Mouse (Mus musculus) embryonic facial prominence, embryonic 10.5 days (tissue): ENCODE measurements around the gene Dkk3. TPM values are rescaled to one million over a fixed set of nuclear protein-coding genes. Genes with fewer than 3 reads are reported as not detected.
"Not testable (repeated sequence)": the region's sequence is repeated elsewhere in the genome, so short reads cannot be mapped to it uniquely, and the experiment has no call there.

Experiments
- DNase-seq: peaks from one replicate; pipeline ENCODE4 v3.0.0-alpha.2; 2017; ENCODE audit warnings: low spot score
- H3K27ac ChIP-seq: fragments of 300-500 bp; sonication (generic); replicated peaks from 2 replicates; pipeline ENCODE4 v1.5.1; 2016; ENCODE audit warnings: mild to moderate bottlenecking
- H3K27me3 ChIP-seq: fragments of 300-500 bp; sonication (generic); replicated peaks from 2 replicates; pipeline ENCODE4 v1.6.1; 2016; ENCODE audit warnings: low read depth, mild to moderate bottlenecking; ENCODE audit not compliant: poor library complexity, severe bottlenecking
- H3K36me3 ChIP-seq: fragments of 300-500 bp; sonication (generic); replicated peaks from 2 replicates; pipeline ENCODE4 v1.6.1; 2016; ENCODE audit warnings: mild to moderate bottlenecking, moderate library complexity
- H3K4me1 ChIP-seq: fragments of 300-500 bp; sonication (generic); 2 replicates; pipeline ENCODE4 v1.6.1; 2016
- H3K4me3 ChIP-seq: fragments of 300-500 bp; sonication (generic); 2 replicates; pipeline ENCODE4 v1.5.1; 2016; ENCODE audit warnings: mild to moderate bottlenecking, moderate library complexity
- H3K9me3 ChIP-seq: fragments of 300-500 bp; sonication (generic); 2 replicates; pipeline ENCODE4 v1.6.1; 2016; ENCODE audit warnings: mild to moderate bottlenecking
- WGBS: fragments of 180-500 bp; shearing (Covaris S2); methylation state at CpG from one replicate; pipeline ENCODE4 v1.1.7; 2016; 5-methylcytosine and 5-hydroxymethylcytosine counted together
- polyA plus RNA-seq: library from polyadenylated mRNA; unstranded; fragments of >200 nt; fragmentation: Nextera tagmentation; extraction: Ambion mirVana; gene quantifications from 2 replicates; pipeline ENCODE4 v1.2.1, GENCODE M21; 2016

Gene Dkk3
- polyA plus RNA-seq, 1 experiment from 2014 or later, result 15.2 TPM

GRCm38 (mm10) chr7:112187536-112188459, 28.9 kb upstream of the Dkk3 start:
- Histone ChIP-seq H3K27me3 (no peaks in the 10 kb centered on the region), H3K27ac (peak overlapping the region; percentile 40; the same call in 1 of the 2 replicates), H3K4me1 (peaks cover 15% of the 10 kb centered on the region), H3K36me3 (no peaks in the 10 kb centered on the region), H3K4me3 (no peak overlapping the region), H3K9me3 (no peaks in the 10 kb centered on the region)
- 65% methylated on average over 13 of the region's 13 CpGs for WGBS
- DNase-seq, result no peak

- H3K4me1 ChIP-seq, result peaks cover 15% of the 10 kb centered on the region
- no peaks in the 10 kb centered on the region for H3K36me3 ChIP-seq
- DNase-seq, result no peak
- H3K9me3 ChIP-seq, result no peaks in the 10 kb centered on the region
- H3K4me3 ChIP-seq, result no peak overlapping the region
- WGBS, result 87% methylated on average over 7 of the region's 7 CpGs
- no peak overlapping the region for H3K27ac ChIP-seq
- no peaks in the 10 kb centered on the region for H3K27me3 ChIP-seq
These were observed 28.0 kb upstream of the Dkk3 start for GRCm38 (mm10) chr7:112186871-112187270.

- WGBS, result 73% methylated on average over 9 of the region's 9 CpGs
- no peaks in the 10 kb centered on the region for H3K27me3 ChIP-seq
- no peak for DNase-seq
- no peak overlapping the region for H3K27ac ChIP-seq
- H3K9me3 ChIP-seq, result no peaks in the 10 kb centered on the region
- no peak overlapping the region for H3K4me3 ChIP-seq
- no peaks in the 10 kb centered on the region for H3K36me3 ChIP-seq
- H3K4me1 ChIP-seq, result peaks cover 19% of the 10 kb centered on the region
These were observed 26.4 kb upstream of the Dkk3 start for GRCm38 (mm10) chr7:112185226-112185745.

- no peaks in the 10 kb centered on the region for H3K9me3 ChIP-seq
- WGBS, result 84% methylated on average over 6 of the region's 6 CpGs
- no peak overlapping the region for H3K27ac ChIP-seq
- peaks cover 20% of the 10 kb centered on the region for H3K4me1 ChIP-seq
- H3K27me3 ChIP-seq, result no peaks in the 10 kb centered on the region
- H3K36me3 ChIP-seq, result no peaks in the 10 kb centered on the region
- DNase-seq, result no peak
- H3K4me3 ChIP-seq, result no peak overlapping the region
These were observed 25.8 kb upstream of the Dkk3 start for GRCm38 (mm10) chr7:112184519-112185225.

- H3K36me3 ChIP-seq, result no peaks in the 10 kb centered on the region
- 36% methylated on average over 5 of the region's 5 CpGs for WGBS
- DNase-seq, result peak; percentile 87
- H3K27ac ChIP-seq, result no peak overlapping the region
- H3K4me3 ChIP-seq, result no peak overlapping the region
- H3K9me3 ChIP-seq, result no peaks in the 10 kb centered on the region
- H3K4me1 ChIP-seq, result peaks cover 17% of the 10 kb centered on the region
- H3K27me3 ChIP-seq, result no peaks in the 10 kb centered on the region
These were observed 24.5 kb upstream of the Dkk3 start for GRCm38 (mm10) chr7:112183258-112183841.

GRCm38 (mm10) chr7:112180235-112180705, 21.4 kb upstream of the Dkk3 start:
- Histone ChIP-seq H3K9me3 (no peaks in the 10 kb centered on the region), H3K27ac (peak overlapping the region; percentile 51), H3K27me3 (no peaks in the 10 kb centered on the region), H3K4me3 (peak overlapping the region; percentile 36), H3K36me3 (no peaks in the 10 kb centered on the region), H3K4me1 (peaks cover 4% of the 10 kb centered on the region)
- peak; percentile 88 for DNase-seq
- 16% methylated on average over 10 of the region's 10 CpGs for WGBS

GRCm38 (mm10) chr7:112176627-112177026, 17.8 kb upstream of the Dkk3 start:
- Histone ChIP-seq H3K36me3 (no peaks in the 10 kb centered on the region), H3K9me3 (no peaks in the 10 kb centered on the region), H3K4me1 (peaks cover 10% of the 10 kb centered on the region), H3K27ac (no peak overlapping the region), H3K4me3 (no peak overlapping the region), H3K27me3 (no peaks in the 10 kb centered on the region)
- DNase-seq, result no peak
- WGBS, result 88% methylated on average over 2 of the region's 2 CpGs

- no peak for DNase-seq
- H3K4me1 ChIP-seq, result peaks cover 18% of the 10 kb centered on the region
- no peak overlapping the region for H3K27ac ChIP-seq
- no peaks in the 10 kb centered on the region for H3K36me3 ChIP-seq
- 75% methylated on average over 4 of the region's 4 CpGs for WGBS
- H3K4me3 ChIP-seq, result no peak overlapping the region
- H3K9me3 ChIP-seq, result no peaks in the 10 kb centered on the region
- no peaks in the 10 kb centered on the region for H3K27me3 ChIP-seq
These were observed 13.8 kb upstream of the Dkk3 start for GRCm38 (mm10) chr7:112172669-112173068.

GRCm38 (mm10) chr7:112169955-112170692, 11.3 kb upstream of the Dkk3 start:
- no peaks in the 10 kb centered on the region for H3K27me3 ChIP-seq
- H3K9me3 ChIP-seq, result no peaks in the 10 kb centered on the region
- peak; percentile 39 for DNase-seq
- H3K4me3 ChIP-seq, result no peak overlapping the region
- no peaks in the 10 kb centered on the region for H3K36me3 ChIP-seq
- WGBS, result 21% methylated on average over 10 of the region's 10 CpGs
- H3K27ac ChIP-seq, result peak overlapping the region; percentile 74
- peaks cover 18% of the 10 kb centered on the region for H3K4me1 ChIP-seq

GRCm38 (mm10) chr7:112165593-112165992, 6.7 kb upstream of the Dkk3 start:
- peaks cover 8% of the 10 kb centered on the region for H3K4me1 ChIP-seq

GRCm38 (mm10) chr7:112165032-112165431, 6.2 kb upstream of the Dkk3 start:
- not testable (repeated sequence) for H3K27me3 ChIP-seq, DNase-seq, H3K9me3 ChIP-seq, H3K36me3 ChIP-seq, H3K4me1 ChIP-seq, H3K27ac ChIP-seq, H3K4me3 ChIP-seq
- WGBS, result 91% methylated on average over 4 of the region's 4 CpGs

More at GRCm38 (mm10) chr7:112165593-112165992, 6.7 kb upstream of the Dkk3 start:
- Histone ChIP-seq H3K9me3 (no peaks in the 10 kb centered on the region), H3K27ac (no peak overlapping the region), H3K27me3 (peaks cover 5% of the 10 kb centered on the region; the same call in 1 of the 2 replicates), H3K4me3 (no peak overlapping the region), H3K36me3 (no peaks in the 10 kb centered on the region)
- 80% methylated on average over 4 of the region's 4 CpGs for WGBS
- no peak for DNase-seq

- no peak overlapping the region for H3K4me3 ChIP-seq
- no peaks in the 10 kb centered on the region for H3K36me3 ChIP-seq
- H3K4me1 ChIP-seq, result no peaks in the 10 kb centered on the region; the same call in none of the 2 replicates
- no peak for DNase-seq
- 89% methylated on average over 3 of the region's 3 CpGs for WGBS
- no peak overlapping the region for H3K27ac ChIP-seq
- H3K9me3 ChIP-seq, result no peaks in the 10 kb centered on the region
- peaks cover 14% of the 10 kb centered on the region for H3K27me3 ChIP-seq
These were observed 5.6 kb upstream of the Dkk3 start for GRCm38 (mm10) chr7:112164430-112164829.
